Mouse (Mus musculus) spleen, adult 2 months (tissue): Measurements from ENCODE around the gene Spock2.

Experiments
- CTCF ChIP-seq: fragments of 200-500 bp; IDR thresholded peaks from 2 replicates; pipeline ENCODE4 v1.5.1; 2011; ENCODE audit warnings: mild to moderate bottlenecking, inconsistent platforms; ENCODE audit not compliant: insufficient read depth, insufficient read length, insufficient replicate concordance; ENCODE audit errors: extremely low read depth
- POLR2A ChIP-seq: fragments of 200-500 bp; IDR thresholded peaks from 2 replicates; pipeline ENCODE4 v1.6.1; 2011; ENCODE audit warnings: low read depth, low read length, inconsistent platforms

DNA sequence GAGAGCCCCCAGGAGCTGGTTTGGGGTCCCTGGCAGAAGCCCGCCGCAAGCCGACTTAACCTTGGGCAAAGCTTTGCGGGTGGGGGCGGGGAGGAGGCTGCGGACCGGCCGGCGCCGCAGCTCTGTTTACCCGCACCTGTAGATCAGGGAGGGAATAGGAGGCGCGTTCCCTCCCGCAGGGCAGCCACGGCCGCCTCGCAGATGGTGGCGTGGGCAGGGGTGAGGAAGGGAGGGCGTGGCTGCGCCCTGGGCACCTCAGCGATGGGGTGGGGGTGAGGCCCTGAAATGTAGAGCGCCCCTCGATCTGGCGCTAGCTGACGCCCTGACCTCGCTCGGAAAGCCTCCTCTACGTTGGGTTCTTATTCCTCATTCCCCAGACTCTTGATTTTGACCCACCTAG lies 1.4 kb downstream of the Spock2 start:
- TF ChIP-seq POLR2A = no peak
- no peak for TF ChIP-seq CTCF
